Mouse (Mus musculus) B cell, adult 2 months (primary cell): ENCODE measurements at regions not wholly inside any gene's neighbourhood (a gene's known extent, or its start where the extent isn't known, plus 50 kb on each side); places are given as distances from the start of the nearest gene placed in this dataset.
A peak's percentile ranks its signal among the peaks of the same experiment; 100 is the strongest.

Source experiments
- DNase-seq, 2 experiments: peaks; one replicate each; pipeline ENCODE4 v3.0.0; 2022

DNA sequence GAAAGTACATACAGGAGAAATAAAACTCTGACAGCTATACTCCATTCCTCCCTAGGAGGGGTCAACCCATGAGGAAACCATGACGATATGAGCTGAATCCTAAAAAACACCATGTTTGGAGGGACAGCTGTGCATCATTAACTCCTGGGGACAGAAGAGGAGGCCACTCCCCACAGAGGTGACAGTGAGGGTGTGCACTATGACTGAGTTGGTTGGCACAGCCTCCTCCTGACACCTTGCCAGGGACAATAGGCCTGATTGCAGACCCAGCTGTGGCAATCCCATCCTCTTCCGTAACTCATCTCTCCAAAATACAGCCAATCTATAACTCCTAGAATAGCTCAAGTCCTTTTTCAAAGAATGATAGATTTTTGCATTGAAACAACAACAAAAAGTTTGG lies 112.0 kb downstream of the Rbm43 start:
- DNase-seq = no peak

- peak; percentile 19 for DNase-seq
These were observed 104.5 kb downstream of the Rbm43 start for GRCm38 (mm10) chr2:51830286-51830944.

- no peak for DNase-seq
These were observed 103.8 kb downstream of the Rbm43 start for GRCm38 (mm10) chr2:51830965-51831720.

DNA sequence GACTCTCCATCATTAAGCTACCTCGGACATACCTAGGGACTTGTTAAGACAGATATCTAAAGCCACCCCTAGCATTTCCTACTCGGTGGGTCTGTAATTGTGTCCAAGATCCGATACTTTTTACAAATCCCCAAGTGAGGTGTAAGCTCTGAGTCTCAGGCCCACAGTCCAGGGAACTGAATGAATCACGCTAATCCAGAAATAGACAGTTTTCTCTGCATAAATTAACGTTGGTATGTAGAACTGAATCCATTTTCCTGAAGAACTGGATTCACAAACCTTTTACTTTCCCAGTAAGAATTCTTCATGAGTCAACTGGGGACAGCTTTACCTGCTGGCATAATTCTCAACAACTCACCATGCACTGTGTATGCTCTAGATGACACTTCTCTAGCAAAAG lies 97.1 kb downstream of the Rbm43 start:
- DNase-seq = no peak

DNA sequence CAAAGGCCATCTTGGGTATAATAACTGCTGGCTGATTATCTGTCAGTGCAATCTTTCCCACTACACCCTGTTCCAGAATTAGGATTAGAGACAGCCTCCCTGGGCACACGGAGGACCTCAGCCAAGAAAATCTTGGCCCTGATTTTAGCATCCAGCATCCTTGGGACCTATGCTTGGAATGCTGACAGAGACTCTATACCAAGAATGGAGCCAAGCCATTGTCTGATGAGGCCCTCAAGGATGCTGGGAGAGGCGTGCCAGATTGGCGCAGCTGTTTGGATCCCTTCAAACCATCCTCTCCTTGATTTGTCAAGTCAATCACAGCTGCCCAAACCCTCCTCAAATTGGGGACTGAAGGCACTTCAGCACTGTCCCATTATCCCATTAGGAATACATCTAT lies 94.2 kb downstream of the Rbm43 start:
- no peak for DNase-seq

DNA sequence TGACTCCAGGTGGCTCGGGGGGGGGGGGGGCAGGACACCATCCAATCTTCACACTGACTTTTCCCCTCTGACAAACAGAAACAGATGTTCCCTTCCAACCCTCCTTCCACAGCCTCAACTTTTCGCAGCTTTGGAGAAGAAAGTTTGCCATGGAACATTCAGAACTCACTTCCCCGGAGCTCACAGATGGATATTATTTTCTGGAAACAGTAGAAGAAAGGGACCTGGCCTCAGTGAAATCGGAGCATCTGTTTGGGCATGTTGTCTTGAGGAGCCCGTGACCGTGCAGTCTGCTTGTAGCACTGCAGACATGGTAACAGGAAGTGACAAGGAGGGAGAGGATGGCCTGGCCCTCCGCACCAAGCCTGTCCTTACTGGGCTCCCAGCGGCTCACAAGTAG lies 90.1 kb downstream of the Rbm43 start:
- DNase-seq = no peak

DNA sequence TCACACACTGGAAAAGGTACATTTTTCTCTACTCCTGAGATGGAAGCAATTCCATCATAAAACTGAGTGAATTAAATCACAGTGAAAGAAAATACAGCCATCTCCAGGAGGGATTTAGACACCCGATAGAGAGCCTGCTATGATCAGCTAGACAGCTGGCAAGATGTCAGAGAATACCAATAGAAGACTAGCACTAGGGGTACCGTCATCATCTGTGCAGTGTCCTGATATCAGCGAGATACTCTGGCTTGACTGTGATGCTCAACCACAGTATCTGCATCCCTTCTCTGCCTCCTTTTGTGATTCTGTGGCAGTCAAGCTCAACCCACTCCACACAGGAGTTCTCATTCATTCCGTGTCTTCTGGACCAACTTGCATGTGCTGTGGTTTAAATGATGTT lies 87.4 kb downstream of the Rbm43 start:
- no peak for DNase-seq

GRCm38 (mm10) chr2:51847964-51848363 lies 87.0 kb downstream of the Rbm43 start:
- no peak for DNase-seq

DNA sequence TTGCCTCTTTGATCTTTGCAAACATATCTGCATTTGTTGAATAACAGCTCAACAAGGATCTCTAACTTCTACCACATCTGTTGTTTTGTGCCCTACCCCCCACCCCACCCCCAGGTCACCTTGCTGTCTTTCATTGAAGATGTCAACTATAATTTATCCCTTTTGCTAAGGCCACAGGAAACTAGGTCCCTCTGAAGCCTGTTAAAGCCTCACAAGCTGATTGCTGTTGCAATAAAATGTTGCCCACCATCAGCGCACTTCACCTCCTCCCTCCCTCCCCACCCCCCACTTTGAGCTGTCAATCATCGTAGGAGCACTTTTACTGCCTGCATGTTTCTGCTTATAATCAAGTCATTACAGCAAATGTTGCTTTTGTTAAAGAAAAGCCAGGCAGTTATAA lies 86.5 kb downstream of the Rbm43 start:
- no peak for DNase-seq

- DNase-seq = no peak
These were observed 84.4 kb downstream of the Rbm43 start for GRCm38 (mm10) chr2:51850581-51850980.

- no peak for DNase-seq
These were observed 83.3 kb downstream of the Rbm43 start for GRCm38 (mm10) chr2:51851711-51852110.

- no peak for DNase-seq
These were observed 77.7 kb downstream of the Rbm43 start for GRCm38 (mm10) chr2:51857226-51857625.

- no peak for DNase-seq
These were observed 68.9 kb downstream of the Rbm43 start for GRCm38 (mm10) chr2:51866045-51866444.

GRCm38 (mm10) chr2:51868878-51869510 lies 66.0 kb downstream of the Rbm43 start:
- no peak for DNase-seq

DNA sequence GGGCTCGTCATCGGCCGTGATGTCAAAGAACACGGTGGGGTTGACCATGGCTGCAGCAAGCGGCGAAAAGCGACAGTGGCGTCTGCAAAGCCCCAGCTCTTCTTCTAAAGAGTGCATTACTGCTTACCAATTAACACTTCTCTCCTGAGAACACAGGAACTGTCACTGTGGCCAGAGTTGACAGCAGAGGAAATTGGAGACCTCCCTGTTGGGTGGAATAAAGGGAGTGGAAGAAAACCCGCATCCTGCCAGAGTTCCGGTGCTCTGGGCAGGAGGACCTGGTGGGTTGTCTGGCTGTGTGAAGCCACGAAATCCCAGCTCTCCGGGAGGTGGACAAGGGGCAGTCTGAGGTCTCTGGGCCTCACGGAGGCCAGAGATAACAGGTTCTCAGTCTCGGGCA lies 63.4 kb downstream of the Rbm43 start:
- no peak for DNase-seq
